Mouse (Mus musculus) heart, postnatal 25 days (tissue): ENCODE measurements around the gene Ago1. TPM values are rescaled to one million over a fixed set of nuclear protein-coding genes. Genes with fewer than 3 reads are reported as not detected.

ENCODE experiments used
- DNase-seq: peaks from one replicate; pipeline ENCODE4 v3.0.0; 2022; ENCODE audit warnings: low spot score
- intact Hi-C: fragments of 180-260 bp; cut with DNase I; formaldehyde crosslinking; loops from one replicate; pipeline ENCODE4 v1.15.1; 2025
- total RNA-seq, 2 experiments: library from RNA; stranded (reverse); gene quantifications; 2 replicates each; pipeline ENCODE4 v1.2.3; 2021

The Ago1 gene
- total RNA-seq, 2 experiments from 2014 or later = 10.7 to 12.3 TPM

DNA sequence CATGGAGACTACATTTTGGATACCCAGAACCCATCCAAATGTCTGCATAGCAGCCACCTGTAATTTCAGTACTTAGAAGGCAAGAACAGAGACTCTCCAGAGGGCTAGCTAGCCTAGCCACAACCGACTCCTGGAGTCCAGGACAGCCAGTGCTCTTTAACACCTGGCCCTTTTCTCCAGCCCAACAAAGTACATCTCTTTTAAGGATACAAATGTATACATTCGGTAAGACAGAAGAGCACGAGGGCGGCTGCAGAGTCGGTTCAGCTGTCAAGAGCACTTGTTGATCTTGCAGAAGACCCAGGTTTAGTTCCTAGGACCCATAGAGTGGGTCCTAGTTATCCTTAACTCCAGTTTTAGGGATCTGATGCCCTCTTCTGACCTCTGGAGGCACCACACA, 13.1 kb upstream of the Ago1 start:
- DNase-seq = no peak
- intact Hi-C loops = no loop called here

DNA sequence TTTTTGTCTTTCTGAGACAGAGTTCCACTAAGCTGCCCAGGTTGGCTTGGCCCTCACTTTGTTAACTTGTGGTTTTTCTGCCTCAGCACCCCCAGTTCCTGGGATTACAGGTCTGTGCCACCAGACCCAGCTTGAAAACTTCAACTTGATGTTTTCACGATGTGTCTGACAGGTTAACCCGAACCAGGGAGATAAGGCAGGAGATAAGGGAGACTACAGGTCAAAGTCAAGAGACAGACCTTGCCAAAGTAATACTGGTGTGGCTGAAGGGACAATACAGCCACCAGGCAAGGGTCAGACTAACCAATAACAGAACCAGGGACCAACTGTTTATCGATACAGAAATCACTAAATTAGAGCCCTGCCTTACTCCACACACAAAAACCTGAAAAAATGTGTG, 11.9 kb upstream of the Ago1 start:
- intact Hi-C loops = no loop called here

GRCm38 (mm10) chr4:126473031-126473430, 4.6 kb upstream of the Ago1 start:
- DNase-seq = no peak
- intact Hi-C loops = no loop called here

More for the DNA sequence above, 11.9 kb upstream of the Ago1 start:
- DNase-seq = no peak

GRCm38 (mm10) chr4:126469334-126469733, 951 bp upstream of the Ago1 start:
- DNase-seq = no peak
- intact Hi-C loops = loop anchor here (5.0 kb wide), 1 partner anchor 37 kb away; no protein-coding TSS in a partner anchor

DNA sequence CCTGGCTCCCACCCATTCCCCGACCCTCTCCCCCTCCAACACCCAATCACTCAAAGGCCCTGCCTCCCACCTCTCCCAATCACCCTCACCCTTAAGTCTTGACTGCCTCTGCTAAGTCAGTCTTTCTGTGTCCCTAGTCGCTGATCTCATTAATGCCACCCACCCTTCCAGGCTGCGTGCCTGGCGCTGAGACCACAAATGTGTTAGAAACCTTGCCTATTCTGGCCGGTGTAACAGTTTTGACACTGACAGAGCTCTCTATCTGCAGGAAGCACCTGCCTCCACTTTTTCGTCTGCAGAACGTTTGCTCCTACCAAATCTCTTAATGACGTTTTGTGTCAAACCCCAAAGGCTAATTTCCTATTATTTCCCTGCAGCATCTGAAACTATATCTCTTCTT, 542 bp upstream of the Ago1 start:
- intact Hi-C loops = loop anchor here (5.0 kb wide), 1 partner anchor 37 kb away; no protein-coding TSS in a partner anchor
- DNase-seq = no peak

DNA sequence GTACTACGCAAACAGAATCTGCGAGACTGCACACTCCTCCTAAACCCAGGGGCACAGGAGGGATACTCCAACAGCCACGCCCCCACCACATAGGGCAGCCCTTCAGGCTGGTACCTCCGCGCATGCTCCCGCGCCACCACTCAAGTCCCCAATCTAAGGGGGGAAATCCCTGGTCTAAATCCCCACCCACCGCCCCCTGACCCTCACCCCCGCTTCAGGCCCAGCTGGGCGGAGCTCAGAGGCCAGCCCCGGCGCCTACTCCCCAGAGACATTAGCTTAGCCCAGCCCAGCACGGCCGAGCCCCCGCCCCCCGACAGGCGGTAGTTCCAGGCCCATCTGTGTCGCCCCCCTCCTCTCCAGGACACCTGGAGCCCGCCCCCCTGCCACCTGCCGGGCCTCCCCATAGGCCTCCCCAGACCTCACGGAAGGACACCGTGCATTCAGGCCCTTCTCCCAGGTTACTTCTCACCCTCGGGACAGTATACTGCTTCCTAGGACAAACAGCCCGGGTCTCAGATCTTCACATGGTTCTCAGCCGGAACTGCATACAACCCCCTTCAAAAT, 580 bp downstream of the Ago1 start:
- DNase-seq = no peak
- intact Hi-C loops = loop anchor here (5.0 kb wide), 1 partner anchor 36 kb away; no protein-coding TSS in a partner anchor

DNA sequence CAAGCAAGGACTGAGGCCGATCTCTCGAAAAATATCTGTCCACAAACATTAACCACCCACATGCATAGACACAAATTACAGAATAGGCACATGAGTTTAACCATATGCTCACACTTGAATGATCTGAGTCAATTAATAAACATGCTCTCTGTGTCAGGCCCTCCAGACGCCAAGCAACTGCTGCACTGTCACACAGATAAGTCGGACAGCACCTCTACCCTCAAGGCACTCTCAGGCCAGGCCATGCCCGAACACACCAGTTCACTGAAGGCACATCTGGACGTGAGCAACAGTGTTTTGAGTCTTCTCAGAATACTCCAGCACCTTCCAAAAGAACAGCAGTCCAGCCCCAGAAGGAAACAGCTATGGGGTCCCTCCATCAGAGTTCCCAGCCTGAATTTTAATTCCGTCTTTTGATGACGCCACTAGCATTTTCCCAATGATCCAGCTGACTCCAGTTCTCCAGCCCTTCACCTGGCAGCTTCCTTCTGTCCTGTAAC, 2.1 kb downstream of the Ago1 start:
- no peak for DNase-seq
- intact Hi-C loops = loop anchor here (5.0 kb wide), 1 partner anchor 34 kb away; no protein-coding TSS in a partner anchor

- intact Hi-C loops = loop anchor here (5.0 kb wide), 1 partner anchor 34 kb away; no protein-coding TSS in a partner anchor
- no peak for DNase-seq
Measured at GRCm38 (mm10) chr4:126465843-126466242, 2.5 kb downstream of the Ago1 start.

- intact Hi-C loops = loop anchor here (5.0 kb wide), 1 partner anchor 33 kb away; no protein-coding TSS in a partner anchor
- DNase-seq = no peak
Measured at GRCm38 (mm10) chr4:126464892-126465235, 3.5 kb downstream of the Ago1 start.

DNA sequence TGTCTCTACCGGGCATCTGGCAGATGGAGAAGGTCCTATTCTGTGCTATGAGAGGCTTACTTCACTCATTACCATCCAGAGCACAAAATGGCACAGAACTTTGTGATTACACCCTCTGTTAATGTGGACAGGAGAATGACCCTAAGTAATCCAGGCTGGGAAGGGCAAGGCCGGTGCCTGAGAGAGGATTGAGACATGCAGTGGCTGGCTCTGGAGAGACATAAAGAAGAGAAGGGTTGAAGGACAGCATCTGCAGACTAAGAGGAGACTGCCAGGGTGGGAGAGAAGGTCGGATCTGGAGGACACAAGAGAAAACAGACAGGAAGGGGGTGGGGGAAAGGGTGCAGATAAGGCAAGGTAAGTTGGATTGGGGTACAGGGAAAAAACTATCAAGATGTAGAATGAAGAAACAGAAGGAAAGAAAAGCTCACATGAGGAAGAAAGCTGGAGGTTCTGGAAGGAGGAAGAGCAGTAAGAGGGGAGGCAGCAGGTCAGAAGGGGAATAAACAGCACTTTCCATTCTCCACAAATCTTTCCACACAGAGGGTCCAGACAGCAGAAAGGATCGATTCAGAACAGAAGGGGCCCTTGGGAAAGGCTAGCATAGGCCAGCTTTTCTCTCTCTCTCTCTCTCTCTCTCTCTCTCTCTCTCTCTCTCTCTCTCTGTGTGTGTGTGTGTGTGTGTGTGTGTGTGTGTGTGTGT, 4.0 kb downstream of the Ago1 start:
- intact Hi-C loops = no loop called here
- DNase-seq = no peak

- no peak for DNase-seq
- intact Hi-C loops = no loop called here
Measured at GRCm38 (mm10) chr4:126455441-126455840, 12.9 kb downstream of the Ago1 start.

GRCm38 (mm10) chr4:126454547-126455254, 13.7 kb downstream of the Ago1 start:
- intact Hi-C loops = no loop called here
- DNase-seq = no peak

DNA sequence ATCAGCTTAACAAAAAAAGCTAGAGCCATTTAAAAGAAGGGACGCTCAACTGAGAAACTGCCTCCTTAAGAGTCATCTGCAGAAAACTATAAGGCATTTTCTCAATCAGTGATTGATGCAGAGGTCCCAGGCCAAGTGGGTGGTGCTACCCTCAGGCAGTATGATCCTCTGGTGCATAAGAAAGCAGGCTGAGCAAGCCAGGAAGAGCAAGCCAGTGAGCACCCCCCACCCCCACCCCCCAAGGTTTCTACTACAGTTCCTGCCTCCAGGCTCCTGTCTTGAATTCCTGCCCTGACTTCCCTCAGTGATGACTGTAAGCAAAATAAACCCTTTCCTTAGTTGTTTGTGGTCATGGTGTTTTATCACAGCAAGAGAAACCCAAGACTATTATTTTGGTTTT, 18.1 kb downstream of the Ago1 start:
- no peak for DNase-seq
- intact Hi-C loops = no loop called here

GRCm38 (mm10) chr4:126447126-126447525, 21.3 kb downstream of the Ago1 start:
- no peak for DNase-seq

GRCm38 (mm10) chr4:126444528-126444927, 23.9 kb downstream of the Ago1 start:
- DNase-seq = no peak

More at GRCm38 (mm10) chr4:126447126-126447525, 21.3 kb downstream of the Ago1 start:
- intact Hi-C loops = no loop called here

GRCm38 (mm10) chr4:126438261-126438660, 30.1 kb downstream of the Ago1 start:
- intact Hi-C loops = no loop called here
- DNase-seq = no peak

More at GRCm38 (mm10) chr4:126444528-126444927, 23.9 kb downstream of the Ago1 start:
- intact Hi-C loops = no loop called here

- intact Hi-C loops = no loop called here
- DNase-seq = no peak
Measured at GRCm38 (mm10) chr4:126436268-126436667, 32.1 kb downstream of the Ago1 start.

GRCm38 (mm10) chr4:126434094-126434493, 34.3 kb downstream of the Ago1 start:
- no peak for DNase-seq
- intact Hi-C loops = loop anchor here (5.0 kb wide), 1 partner anchor 33 kb away; the partner anchor contains the start of gene Ago1

- DNase-seq = no peak
- intact Hi-C loops = loop anchor here (5.0 kb wide), 1 partner anchor 34 kb away; the partner anchor contains the start of gene Ago1
Measured at GRCm38 (mm10) chr4:126433175-126433574, 35.2 kb downstream of the Ago1 start.

GRCm38 (mm10) chr4:126431746-126432145, 36.6 kb downstream of the Ago1 start:
- DNase-seq = no peak
- intact Hi-C loops = loop anchor here (5.0 kb wide), 1 partner anchor 36 kb away; the partner anchor contains the start of gene Ago1
